Mouse (Mus musculus) urinary bladder, postnatal 4 days (tissue): ENCODE data around the gene Car14.
A peak's percentile ranks its signal among the peaks of the same experiment; 100 is the strongest.
"Not testable (repeated sequence)": the region's sequence is repeated elsewhere in the genome, so short reads cannot be mapped to it uniquely, and the experiment has no call there.

Experiments
- DNase-seq, 2 experiments: peaks; one replicate each; pipeline ENCODE4 v3.0.0; 2021 to 2022; ENCODE audit warnings: low spot score in 2 of 2

The Car14 gene

DNA sequence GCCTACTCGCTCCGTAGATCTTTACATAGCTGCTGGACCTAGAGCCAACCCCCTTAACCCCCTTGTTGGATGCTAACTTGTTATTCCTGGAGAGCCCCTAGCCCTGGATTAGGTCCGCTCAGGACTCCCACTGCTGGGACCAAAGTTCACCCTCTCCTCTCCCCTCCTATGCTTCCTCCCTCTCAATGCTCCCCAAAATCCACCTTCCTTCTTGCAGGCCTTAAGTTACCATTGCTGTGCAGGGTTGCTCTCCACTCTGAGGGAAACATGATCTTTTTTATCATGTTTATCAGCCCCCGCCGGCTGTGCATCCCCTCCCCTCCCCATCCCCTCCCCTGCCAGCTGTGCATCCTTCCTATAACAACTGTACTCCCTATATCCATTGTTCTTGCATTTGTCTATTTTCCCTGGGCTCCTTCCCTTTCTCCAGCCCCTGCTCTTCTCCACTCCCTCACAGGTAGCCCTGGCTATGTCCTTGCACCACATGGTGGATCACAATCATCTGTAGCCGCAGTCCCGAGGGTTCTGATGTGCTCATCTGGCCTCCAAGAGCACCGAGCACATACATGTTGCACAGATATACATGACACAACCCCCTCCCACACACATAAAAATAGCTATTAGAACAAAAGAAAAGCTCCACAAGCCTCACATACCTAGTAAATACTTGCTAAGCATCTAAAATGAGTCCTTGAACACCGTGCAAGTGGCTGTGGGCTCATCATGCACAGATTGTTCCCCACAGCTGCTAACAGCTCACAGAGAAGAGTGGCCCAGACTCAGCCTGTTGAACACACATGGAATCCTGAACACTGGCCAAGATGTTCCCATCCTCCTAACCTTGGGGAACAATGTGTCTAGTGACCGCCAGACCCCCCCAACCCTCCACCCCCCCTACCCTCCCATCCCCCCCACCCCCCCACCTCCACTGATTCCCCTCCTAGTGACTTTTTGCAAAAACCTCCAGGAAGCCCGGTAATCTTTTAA, 12.1 kb downstream of the Car14 start:
- no peak for DNase-seq

DNA sequence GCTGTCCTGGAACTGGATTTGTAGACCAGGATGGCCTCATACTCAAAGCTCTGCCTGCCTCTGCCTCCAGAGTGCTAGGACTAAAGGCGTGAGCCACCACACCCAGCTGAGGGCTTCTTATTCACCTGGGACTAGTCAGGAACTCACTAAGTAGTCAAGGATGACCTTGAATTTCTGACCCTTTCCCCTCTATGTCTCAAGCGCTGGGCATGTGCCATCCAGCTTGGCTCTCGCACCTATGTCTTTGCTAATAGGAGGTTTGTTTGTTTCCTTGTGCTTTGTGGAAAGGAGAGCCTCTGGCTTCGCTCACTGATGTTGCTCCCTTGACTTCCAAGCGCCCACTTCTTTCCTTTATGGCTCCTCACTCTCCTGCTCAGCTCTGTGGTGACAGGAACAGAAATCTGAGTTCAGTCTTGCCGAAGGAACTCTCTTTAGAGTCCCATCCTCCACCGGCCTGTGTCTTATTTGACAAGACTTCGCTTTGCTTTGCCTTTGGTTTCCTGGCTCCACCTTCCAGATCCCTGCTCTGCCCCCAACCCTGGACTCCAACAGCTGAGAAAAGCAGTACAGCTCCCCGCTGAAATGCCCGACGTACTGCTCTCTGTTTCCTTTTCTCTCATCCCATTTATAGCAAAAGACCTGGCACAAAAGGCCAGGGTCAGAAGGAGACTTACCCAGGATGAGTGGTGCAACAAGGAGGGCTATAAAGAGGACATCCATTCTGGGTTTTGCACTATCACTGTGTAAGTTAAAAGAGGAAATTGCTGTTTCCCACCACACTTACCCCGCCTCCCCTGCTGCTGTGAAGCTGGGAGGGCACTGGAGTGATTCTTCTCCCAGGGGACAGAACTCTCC, 13.1 kb downstream of the Car14 start, which contains the start of gene BC028528:
Gene BC028528, minus strand, starts transcription at position 795 of the 855 bp plus-strand sequence.
- peak in 1 of 2 experiments; percentile 51 for DNase-seq

DNA sequence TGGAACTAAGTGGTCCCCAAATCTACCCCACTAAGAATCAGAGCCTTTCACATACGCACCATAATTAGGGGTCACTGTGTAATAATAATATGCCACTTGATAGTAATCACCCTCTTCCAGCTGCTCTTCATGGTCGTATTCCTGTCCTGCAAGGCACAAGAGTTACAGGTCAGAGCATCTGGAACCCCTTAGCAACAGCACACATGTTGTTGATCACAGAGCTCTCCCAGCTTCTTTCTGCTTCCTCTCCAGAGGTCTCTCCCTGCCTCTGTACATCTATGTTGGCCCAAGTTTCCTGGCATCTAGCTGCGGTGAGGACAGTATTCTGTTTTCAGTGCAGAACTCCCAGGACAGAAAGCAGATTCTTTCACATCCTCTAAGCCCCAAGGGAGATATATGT, 14.8 kb downstream of the Car14 start:
- no peak for DNase-seq

DNA sequence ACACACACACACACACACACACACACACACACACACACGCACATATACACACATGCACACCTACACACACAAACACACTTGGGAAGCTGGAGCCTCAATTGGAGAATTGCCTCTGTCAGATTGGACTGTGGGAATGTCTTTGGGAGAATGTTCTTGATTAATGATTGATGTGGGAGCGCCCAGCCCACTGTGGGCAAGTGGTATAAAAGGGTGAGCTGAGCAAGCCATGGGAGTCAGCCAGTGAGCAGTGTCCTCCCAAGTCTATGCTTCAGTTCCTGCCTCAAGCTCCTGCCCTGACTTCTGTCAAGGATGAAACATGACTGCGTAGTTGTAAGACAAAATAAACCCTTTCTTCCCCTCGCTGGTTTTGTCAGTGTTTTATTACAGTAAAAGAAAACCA, 16.9 kb downstream of the Car14 start:
- no peak for DNase-seq

DNA sequence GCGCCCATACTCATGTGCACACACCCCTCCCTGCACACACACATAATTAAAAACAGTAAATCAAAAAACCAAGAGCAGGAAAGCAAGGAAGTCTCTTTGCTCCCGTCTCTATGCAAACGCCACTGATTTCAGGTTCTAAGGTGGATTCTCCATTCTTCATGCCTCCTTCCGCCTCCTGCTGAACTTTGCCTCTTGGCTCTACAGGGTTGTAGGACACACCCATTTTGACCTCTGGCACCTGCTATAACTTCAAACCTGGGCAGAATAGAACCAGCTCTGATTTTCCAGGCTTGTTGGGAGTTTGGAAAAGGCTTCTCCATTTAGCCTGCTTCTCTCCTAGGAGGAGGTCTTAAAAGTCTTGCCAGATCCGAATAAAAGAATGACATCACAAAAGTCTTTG, 20.1 kb downstream of the Car14 start:
- DNase-seq = no peak

DNA sequence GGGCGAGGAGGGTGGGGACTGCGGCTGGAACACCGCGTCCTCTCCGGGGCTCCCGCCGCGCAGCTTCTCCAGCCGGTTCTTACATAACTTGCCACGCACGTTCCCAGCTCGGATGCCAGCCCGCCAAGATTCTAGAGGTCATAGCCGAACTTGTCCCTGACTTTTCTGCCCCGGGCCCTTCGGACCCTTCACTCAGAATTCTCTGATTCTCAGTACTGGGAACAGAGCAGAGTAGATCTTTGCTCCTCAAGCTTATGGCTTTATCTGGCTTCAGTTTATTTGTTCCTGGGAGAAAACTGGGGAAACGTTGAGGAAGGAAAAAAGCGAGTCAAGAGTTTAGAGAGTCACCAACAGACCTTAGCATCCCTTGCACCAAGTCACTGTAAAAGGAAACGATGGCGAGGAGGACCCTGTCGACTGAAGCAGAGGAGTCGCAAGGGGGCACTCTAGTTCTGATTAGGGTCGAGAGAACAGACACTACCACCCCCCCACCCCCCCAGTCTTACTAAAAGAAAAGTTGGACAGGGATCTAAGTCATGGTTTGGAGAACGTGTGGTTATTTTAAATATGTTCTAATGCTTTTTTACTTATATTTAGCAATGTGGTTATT, 21.6 kb downstream of the Car14 start:
- peak in 1 of 2 experiments; percentile 31 for DNase-seq

DNA sequence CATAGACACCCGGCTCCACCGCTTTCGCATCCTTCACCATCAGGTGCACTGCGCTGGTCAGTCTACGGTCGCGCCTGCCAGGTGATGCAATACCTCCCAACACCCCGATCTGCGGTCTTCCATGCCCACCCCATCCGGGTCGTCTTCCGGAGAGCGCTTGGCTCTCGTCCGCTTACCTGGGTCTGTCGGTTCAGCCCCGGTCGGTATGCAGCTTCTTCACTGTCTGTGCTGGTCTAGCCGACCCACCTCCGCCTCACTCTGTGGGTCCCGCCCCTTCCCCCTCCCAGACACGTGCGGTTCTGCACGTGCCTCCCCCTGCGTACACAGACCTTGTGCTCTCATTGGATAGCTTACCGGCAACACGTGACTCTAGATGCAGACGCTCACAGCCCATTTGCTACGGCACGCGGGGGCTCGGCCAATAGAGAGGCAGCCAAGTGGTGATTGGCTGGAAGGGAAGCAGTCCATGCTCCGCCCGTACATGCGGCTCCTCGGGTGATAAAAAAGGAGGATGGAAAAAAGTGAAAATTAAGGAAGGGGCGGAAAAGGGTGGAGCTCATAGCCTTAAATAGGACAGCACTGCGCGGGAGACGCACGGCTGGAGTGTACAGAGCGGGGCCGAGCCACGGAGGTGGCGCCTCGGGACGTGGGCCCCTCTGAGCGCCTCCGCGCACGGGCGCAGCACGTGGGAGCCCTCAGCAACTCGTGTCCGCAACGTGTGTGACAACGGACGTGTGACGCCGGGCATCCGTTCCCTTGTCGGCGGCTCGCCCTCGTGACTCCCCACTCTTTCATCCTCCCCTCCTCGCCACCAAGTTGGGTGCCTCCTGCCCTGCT, 22.3 kb downstream of the Car14 start, which contains the start of gene Ciart:
Gene Ciart, minus strand, starts transcription at position 273 of the 837 bp plus-strand sequence.
- DNase-seq = peak; percentile 93

DNA sequence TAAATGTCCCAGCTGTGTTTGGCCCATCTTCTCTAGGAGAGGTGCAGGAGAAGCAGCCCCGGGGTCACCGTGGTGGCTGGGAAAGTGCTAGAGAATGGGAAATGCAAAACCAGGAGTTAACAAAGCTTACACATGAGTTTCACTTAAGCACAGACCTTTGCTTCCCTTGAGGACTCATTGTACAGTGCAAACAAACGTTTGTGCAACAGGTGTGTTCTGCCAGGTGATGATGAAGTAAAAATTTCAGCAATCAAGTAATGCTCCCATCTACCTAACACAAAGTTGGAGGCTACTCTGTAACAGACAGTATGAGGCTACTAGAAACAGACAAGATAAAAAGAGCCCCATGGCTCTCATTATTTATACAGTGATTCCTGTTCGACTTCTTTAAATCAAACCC, 25.4 kb downstream of the Car14 start:
- no peak for DNase-seq

DNA sequence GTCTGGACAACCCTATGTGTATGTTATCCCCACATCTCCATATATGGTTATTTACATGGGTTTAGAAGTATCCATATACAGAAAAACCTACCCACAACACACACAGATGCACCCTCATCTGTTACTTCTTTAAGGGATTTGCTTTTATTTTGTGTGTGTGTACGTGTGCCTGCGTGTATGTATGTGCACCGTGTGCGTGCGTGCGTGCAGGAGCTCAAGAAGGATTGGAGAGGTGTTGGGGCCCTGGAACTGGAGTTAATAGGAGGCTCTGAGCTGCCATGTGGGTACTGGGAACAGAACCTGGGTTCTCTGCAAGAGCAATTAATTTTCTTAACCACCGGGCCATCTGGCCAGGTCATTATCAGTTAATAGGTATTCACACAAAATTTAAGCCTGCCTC, 32.4 kb downstream of the Car14 start:
- no peak for DNase-seq

DNA sequence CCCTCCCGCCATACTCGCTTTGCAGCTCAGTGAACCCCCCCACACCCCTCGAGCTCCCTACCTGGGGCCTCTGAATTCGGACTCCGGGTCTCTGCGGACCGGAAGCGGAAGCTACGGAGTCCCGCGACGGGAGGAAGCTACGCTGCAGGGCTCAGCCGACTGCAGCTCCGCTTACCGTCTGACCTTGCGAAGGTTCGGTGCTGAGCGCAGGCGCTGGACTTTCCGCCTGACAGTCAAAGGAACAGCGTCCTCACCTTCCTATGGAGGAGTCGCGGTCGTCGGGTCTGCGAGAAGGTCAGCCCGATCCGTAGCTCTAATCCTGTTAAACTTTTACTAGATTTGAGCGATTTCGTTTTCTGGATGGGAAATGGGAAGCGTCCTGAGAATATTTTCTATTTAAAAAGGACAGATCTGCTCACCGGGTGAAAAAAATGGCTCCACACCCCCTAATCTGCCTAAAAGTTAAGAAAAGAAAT, 33.1 kb downstream of the Car14 start, which contains the start of gene Mrps21:
Gene Mrps21, minus strand, starts transcription at position 128 of the 476 bp plus-strand sequence.
- DNase-seq = peak; percentile 83 to 84

DNA sequence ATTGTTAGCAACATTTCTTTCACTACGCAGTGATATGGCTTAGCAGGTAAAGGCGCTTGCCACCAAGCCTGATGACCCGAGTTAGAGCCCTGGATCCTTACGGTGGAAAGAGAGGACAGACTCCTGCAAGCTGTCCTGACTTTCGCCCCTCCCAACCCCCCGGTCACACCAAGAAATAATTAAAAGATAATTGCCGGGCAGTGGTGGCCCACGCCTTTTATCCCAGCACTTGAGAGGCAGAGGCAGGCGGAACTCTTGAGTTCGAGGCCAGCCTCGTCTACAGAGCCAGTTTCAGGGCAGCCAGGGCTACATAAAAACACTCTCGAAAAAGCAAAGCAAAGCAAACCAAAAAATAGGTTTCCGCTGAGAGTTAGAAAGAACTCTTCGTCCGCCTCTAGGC, 33.5 kb downstream of the Car14 start:
- DNase-seq = no peak

DNA sequence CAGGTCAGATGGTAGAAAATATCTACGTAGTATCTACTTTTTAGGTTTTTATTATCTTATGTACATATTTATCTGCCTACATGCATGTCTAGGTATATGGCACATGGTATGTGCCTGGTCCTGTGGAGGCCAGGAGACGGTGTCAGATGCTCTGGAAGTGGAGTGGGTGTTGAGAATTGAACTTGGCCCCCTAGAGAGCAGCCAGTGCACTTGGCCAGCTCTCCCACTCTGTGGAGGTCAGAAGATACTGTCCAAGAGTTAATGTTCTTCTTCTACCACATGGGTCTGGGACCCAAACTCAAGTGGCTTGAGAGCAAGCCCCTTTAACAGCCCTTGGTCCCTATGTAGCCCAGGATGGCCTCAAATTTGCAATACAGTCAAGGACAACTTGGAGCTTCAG, 37.1 kb downstream of the Car14 start:
- no peak for DNase-seq

DNA sequence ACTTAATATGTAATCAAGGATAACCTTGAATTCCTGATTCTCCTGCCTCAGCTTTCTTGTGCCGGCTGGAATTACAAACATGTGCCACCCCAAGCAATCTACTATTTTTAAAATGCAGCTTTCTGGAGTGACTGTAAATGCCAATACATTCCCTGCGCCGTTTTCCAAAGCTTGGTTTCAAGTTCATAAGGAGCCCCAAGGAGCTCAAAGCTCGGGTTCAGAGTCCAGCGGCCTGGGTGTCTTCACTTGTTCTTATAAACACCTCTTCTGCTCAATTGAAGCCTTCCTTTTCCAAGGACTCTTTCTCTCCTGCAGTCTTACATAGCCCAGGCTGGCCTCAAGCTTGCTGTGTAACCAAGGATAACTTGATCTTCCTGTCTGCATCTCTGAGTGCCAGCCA, 38.4 kb downstream of the Car14 start:
- no peak for DNase-seq

DNA sequence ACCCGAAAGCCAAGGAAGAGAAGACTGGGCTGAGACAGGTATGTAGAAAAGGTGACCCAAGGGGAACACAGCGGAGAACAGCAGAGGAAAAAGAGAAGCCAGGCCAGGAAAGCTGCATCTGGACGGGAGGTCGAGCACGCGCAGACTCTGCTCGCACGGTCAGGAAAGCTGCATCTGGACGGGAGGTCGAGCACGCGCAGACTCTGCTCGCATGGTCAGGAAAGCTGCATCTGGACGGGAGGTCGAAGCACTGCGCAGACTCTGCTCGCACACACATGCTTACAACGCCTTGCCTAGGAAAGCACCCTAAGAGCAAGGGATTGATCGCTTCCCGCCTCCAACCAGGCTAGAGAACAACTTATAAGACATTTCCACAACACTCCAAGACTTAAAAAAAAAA, 38.9 kb downstream of the Car14 start:
- DNase-seq = no peak

DNA sequence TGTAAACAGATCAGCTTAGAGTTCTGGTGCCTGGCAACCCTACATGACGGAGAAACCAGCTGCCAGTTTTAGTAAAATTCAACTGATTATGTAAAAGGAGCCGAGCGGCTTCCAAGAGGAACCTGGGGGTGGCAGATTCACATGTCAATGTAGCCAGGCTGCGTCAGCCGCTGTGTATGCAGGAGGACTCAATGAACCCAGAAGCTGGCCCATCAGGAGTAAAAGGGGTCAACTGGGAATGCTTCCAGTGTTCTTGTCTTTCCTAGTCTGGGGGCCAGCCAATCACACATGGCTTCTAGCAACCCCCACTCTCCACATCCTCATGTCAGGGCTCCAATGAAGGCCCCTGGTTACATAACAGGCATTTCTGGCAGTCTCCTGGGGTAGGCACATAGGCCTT, 39.4 kb downstream of the Car14 start:
- no peak for DNase-seq

DNA sequence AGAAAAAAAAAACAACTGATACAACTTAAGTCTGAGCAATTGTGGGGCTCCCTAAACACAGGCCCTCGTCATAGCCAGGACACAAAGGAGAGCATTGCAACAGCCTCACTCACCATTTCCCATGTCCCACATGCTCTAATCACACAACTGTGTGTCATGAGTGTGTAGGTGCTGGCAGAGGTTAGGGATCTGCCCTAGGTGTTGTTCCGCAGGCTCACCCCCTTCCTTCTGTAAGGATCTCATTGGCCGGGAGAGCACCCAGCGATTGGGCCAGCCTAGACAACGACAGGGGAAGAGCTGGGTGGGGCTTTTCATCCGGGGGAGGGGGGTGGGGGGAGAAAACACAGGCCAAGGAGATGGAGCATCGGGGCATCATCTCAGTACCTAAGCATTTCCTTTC, 40.9 kb downstream of the Car14 start:
- DNase-seq = no peak

DNA sequence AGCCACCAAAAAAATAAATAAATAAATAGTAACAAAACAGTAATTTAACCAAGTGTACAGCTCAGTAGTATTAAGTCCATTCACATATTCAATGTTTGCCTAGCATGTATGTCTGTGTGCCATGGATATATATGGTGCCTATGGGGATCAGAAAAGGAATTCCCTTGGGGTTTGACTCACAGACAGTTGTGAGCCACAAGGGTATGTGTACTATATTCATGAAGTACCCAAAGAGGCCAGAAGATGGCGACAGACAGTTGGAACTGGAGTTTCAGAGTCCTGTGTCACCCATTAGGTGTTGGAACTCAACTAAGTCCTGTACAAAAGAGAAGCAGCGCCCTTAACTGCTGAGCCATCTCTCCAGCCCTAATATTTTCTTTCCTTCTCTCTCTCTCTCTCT, 42.7 kb downstream of the Car14 start:
- DNase-seq = no peak

DNA sequence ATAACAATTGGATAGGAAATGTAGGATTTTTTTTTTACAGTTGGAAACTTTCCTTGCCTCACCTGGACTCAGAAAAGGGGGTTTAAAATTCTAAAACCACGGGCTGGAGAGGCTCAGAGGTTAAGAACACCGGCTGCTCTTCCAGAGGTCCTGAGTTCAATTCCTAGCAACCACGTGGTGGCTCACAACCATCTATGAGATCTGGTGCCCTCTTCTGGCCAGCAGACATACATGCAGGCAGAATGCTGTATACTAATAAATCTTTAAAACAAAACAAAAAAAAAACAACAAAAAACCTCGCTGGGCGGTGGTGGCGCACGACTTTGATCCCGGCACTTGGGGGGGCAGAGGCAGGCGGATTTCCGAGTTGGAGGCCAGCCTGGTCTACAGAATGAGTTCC, 43.3 kb downstream of the Car14 start:
- DNase-seq = no peak

DNA sequence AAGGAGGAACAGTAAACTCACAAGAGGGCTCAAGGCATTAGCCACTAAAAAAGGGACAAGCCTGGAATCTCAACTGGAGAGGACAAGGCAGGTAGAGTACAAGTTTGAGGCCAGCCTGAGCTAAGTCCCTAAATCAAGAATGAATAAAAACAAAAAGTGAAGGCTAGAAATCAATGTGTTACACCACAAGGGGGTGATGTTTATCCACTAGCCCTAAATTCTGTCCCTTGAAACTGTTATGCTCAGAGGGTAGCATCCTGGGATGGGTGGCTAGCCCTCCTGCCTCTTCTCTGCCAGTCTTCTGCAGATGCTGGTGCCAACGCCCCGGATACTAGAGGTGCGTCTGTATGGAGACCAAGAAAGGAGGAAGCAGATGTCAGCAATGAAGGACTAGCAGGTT, 44.2 kb downstream of the Car14 start:
- no peak for DNase-seq

DNA sequence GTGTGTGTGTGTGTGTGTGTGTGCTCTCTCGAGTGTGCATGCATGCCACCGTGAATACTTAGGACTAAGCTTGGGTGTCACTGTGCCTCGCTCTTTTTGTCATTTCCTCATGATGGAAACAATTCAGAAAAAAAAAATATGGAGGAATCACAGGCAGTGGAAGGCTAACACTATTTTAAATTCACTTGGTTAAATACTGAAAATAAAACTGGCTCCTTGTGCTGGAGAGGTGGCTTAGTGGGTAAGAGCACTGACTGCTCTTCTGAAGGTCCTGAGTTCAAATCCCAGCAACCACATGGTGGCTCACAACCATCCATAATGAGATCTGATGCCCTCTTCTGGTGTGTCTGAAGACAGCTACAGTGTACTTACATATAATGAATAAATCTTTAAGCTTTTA, 46.2 kb downstream of the Car14 start:
- DNase-seq = not testable (repeated sequence)

DNA sequence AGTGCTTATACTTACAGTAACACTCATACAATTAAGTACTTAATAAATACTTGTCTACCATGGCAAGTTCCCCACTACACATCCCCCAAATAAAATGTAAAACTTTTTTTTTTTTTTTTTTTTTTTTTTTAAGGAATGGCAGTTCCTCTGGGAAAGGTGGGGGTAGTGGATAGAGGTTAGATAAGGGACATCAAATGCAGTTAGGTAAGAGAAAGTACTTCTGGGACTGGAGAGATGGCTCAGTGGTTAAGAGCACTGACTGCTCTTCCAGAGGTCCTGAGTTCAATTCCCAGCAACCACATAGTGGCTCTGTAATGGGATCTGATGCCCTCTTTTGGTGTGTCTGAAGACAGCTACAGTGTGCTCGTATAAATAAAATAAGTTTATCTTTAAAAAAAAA, 47.4 kb downstream of the Car14 start:
- not testable (repeated sequence) for DNase-seq
